Mouse (Mus musculus) lung, embryonic 16.5 days (tissue): ENCODE data around the gene Gaa. TPM values are rescaled to one million over a fixed set of nuclear protein-coding genes. Genes with fewer than 3 reads are reported as not detected.
A peak's percentile ranks its signal among the peaks of the same experiment; 100 is the strongest.
"Not testable (repeated sequence)": the region's sequence is repeated elsewhere in the genome, so short reads cannot be mapped to it uniquely, and the experiment has no call there.

Experiments
- ATAC-seq: fragments of 200-750 bp; cut with Nextera tagmentation; 2 replicates; pipeline ENCODE4 v1.8.0; 2017; ENCODE audit warnings: low read depth, mild to moderate bottlenecking, moderate library complexity
- H3K27ac ChIP-seq: fragments of 300-500 bp; sonication (generic); 2 replicates; pipeline ENCODE4 v1.5.1; 2014; ENCODE audit warnings: mild to moderate bottlenecking, control low read depth, low read length
- H3K27me3 ChIP-seq: fragments of 300-500 bp; sonication (generic); 2 replicates; pipeline ENCODE4 v1.6.1; 2014; ENCODE audit warnings: low read depth, low read length, mixed read lengths; ENCODE audit not compliant: control insufficient read depth, insufficient read depth
- H3K36me3 ChIP-seq: fragments of 300-500 bp; sonication (generic); 2 replicates; pipeline ENCODE4 v1.6.1; 2014; ENCODE audit warnings: low read length; ENCODE audit not compliant: control insufficient read depth, insufficient read depth
- H3K4me1 ChIP-seq: fragments of 300-500 bp; sonication (generic); replicated peaks from 2 replicates; pipeline ENCODE4 v1.6.1; 2014; ENCODE audit warnings: low read length, mixed read lengths; ENCODE audit not compliant: control insufficient read depth, insufficient read depth
- H3K4me2 ChIP-seq: fragments of 300-500 bp; sonication (generic); 2 replicates; pipeline ENCODE4 v1.6.1; 2014; ENCODE audit warnings: low read depth, low read length, control low read depth
- H3K4me3 ChIP-seq: fragments of 300-500 bp; sonication (generic); 2 replicates; pipeline ENCODE4 v1.5.1; 2014; ENCODE audit warnings: mild to moderate bottlenecking, low read length, control low read depth
- H3K9ac ChIP-seq: fragments of 300-500 bp; sonication (generic); 2 replicates; pipeline ENCODE4 v1.6.1; 2014; ENCODE audit warnings: low read length, control low read depth
- H3K9me3 ChIP-seq: fragments of 300-500 bp; sonication (generic); 2 replicates; pipeline ENCODE4 v1.6.1; 2016; ENCODE audit warnings: low read length; ENCODE audit not compliant: control insufficient read depth
- WGBS: fragments of 180-500 bp; shearing (Covaris S2); extraction: QIAGEN DNeasy Blood & Tissue Kit; methylation state at CpG from one replicate; pipeline ENCODE4 v1.1.7; 2014; 5-methylcytosine and 5-hydroxymethylcytosine counted together
- polyA plus RNA-seq: library from polyadenylated mRNA; unstranded; fragments of >200 nt; fragmentation: Nextera tagmentation; extraction: Ambion mirVana; gene quantifications from 2 replicates; pipeline ENCODE4 v1.2.1, GENCODE M21; 2015

The Gaa gene
- polyA plus RNA-seq, 1 experiment from 2014 or later, result 77.7 TPM

GRCm38 (mm10) chr11:119249011-119249410 is 18.7 kb upstream of the Gaa start:
- H3K9me3 ChIP-seq, result no peaks in the 10 kb centered on the region
- WGBS, result 23% methylated on average over 6 of the region's 6 CpGs
- no peaks in the 10 kb centered on the region for H3K36me3 ChIP-seq
- H3K27me3 ChIP-seq, result no peaks in the 10 kb centered on the region
- ATAC-seq, result peak; percentile 82
- H3K4me3 ChIP-seq, result no peak overlapping the region
- no peak overlapping the region for H3K27ac ChIP-seq
- H3K4me1 ChIP-seq, result no peaks in the 10 kb centered on the region; the same call in 1 of the 2 replicates
- no peak overlapping the region for H3K9ac ChIP-seq
- no peak overlapping the region for H3K4me2 ChIP-seq

DNA sequence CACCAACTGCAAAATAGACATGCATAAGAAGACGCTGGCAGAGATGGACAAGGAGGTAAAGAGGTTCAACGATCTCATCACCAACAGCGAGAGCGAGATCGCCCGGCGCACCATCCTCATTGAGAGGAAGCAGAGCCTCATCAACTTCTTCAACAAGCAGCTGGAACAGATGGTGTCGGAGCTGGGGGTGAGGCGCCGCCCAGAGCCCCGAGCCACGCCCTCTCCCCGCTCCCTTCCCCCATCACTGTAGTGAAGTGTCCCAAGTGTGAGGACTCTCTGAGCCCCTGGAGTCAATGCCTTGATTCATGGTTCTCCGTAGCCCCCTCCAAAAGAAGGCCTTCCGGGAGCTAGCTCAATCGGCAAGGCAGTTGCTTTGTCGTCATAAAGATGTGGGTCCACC is 16.7 kb upstream of the Gaa start:
- WGBS, result 39% methylated on average over 17 of the region's 17 CpGs
- Histone ChIP-seq H3K4me3 (no peak overlapping the region), H3K4me1 (no peaks in the 10 kb centered on the region; the same call in 1 of the 2 replicates), H3K9me3 (no peaks in the 10 kb centered on the region), H3K27me3 (no peaks in the 10 kb centered on the region), H3K36me3 (no peaks in the 10 kb centered on the region), H3K9ac (no peak overlapping the region), H3K4me2 (no peak overlapping the region), H3K27ac (no peak overlapping the region)
- ATAC-seq, result no peak

GRCm38 (mm10) chr11:119252854-119253541 is 14.7 kb upstream of the Gaa start:
- Histone ChIP-seq H3K4me3 (no peak overlapping the region), H3K4me1 (no peaks in the 10 kb centered on the region; the same call in 1 of the 2 replicates), H3K9me3 (no peaks in the 10 kb centered on the region), H3K9ac (no peak overlapping the region; the same call in 1 of the 2 replicates), H3K27ac (no peak overlapping the region), H3K27me3 (no peaks in the 10 kb centered on the region), H3K36me3 (no peaks in the 10 kb centered on the region), H3K4me2 (peak overlapping the region; percentile 44)
- 4% methylated on average over 21 of the region's 22 CpGs for WGBS
- peak; percentile 65 for ATAC-seq

GRCm38 (mm10) chr11:119256557-119256956 is 11.1 kb upstream of the Gaa start:
- H3K9ac ChIP-seq, H3K4me3 ChIP-seq, H3K9me3 ChIP-seq, H3K27me3 ChIP-seq, ATAC-seq, H3K4me1 ChIP-seq, H3K36me3 ChIP-seq, H3K27ac ChIP-seq, H3K4me2 ChIP-seq: not testable (repeated sequence)
- WGBS, result 52% methylated on average over 5 of the region's 5 CpGs

- Histone ChIP-seq H3K27ac (no peak overlapping the region), H3K4me1 (no peaks in the 10 kb centered on the region; the same call in 1 of the 2 replicates)
- WGBS, result 35% methylated on average over 9 of the region's 9 CpGs
Measured at GRCm38 (mm10) chr11:119258216-119258571, 9.5 kb upstream of the Gaa start.

DNA sequence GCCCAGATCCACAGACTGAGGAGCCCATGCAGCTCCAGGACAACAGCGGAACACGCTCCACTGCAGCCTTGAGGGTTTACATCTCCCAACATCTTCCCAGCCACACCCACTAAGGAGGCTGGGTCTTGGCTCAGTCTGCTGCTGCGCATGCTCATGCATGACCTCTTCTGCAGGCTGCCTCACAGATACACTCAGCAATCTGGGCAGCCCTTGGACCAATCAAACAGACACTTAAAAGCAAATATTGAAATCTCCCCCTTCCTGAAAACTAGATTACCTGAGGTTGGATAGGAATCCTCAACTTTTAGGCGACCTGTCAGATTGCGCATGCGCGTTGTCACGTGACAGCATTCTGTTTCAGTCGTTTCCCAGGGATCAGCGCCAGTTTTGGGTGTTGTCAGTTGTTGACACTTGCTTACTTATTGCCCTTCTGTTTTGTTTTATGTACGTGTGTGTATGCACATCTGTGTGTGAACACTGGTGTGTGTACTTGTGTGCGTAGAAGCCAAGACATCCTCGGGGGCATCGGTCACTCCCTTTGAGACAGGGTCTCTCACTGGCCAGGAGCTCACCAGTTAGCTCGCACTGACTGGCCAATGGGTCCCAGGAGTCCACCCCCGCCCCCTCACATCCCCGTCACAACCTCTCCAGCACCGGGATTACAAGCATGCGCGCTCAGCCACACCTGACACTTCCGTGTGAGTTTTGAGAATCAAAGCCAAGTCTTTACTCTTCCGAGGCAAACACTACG is 8.9 kb upstream of the Gaa start:
- no peaks in the 10 kb centered on the region for H3K36me3 ChIP-seq
- no peaks in the 10 kb centered on the region for H3K9me3 ChIP-seq
- peak overlapping the region; percentile 52 for H3K4me2 ChIP-seq
- no peak overlapping the region for H3K27ac ChIP-seq
- no peaks in the 10 kb centered on the region; the same call in 1 of the 2 replicates for H3K4me1 ChIP-seq
- H3K27me3 ChIP-seq, result no peaks in the 10 kb centered on the region
- H3K9ac ChIP-seq, result peak overlapping the region; percentile 52
- WGBS, result 50% methylated on average over 23 of the region's 23 CpGs
- peak; percentile 79 for ATAC-seq
- peak overlapping the region; percentile 35 for H3K4me3 ChIP-seq

More at GRCm38 (mm10) chr11:119258216-119258571, 9.5 kb upstream of the Gaa start:
- no peak for ATAC-seq
- no peaks in the 10 kb centered on the region for H3K27me3 ChIP-seq
- no peaks in the 10 kb centered on the region for H3K36me3 ChIP-seq
- H3K4me2 ChIP-seq, result peak overlapping the region; percentile 52
- H3K9me3 ChIP-seq, result no peaks in the 10 kb centered on the region
- peak overlapping the region; percentile 52 for H3K9ac ChIP-seq
- H3K4me3 ChIP-seq, result peak overlapping the region; percentile 35

GRCm38 (mm10) chr11:119259977-119260376 is 7.7 kb upstream of the Gaa start:
- no peak for ATAC-seq
- H3K9ac ChIP-seq, result no peak overlapping the region
- WGBS, result 85% methylated on average over 8 of the region's 8 CpGs

GRCm38 (mm10) chr11:119264413-119264812 is 3.3 kb upstream of the Gaa start:
- Histone ChIP-seq H3K4me3 (no peak overlapping the region), H3K9me3 (no peaks in the 10 kb centered on the region), H3K4me2 (no peak overlapping the region), H3K9ac (no peak overlapping the region), H3K36me3 (no peaks in the 10 kb centered on the region), H3K27ac (no peak overlapping the region), H3K27me3 (no peaks in the 10 kb centered on the region), H3K4me1 (peaks cover 14% of the 10 kb centered on the region)
- 87% methylated on average over 13 of the region's 13 CpGs for WGBS
- ATAC-seq, result no peak

More at GRCm38 (mm10) chr11:119259977-119260376, 7.7 kb upstream of the Gaa start:
- no peak overlapping the region for H3K27ac ChIP-seq
- no peaks in the 10 kb centered on the region for H3K36me3 ChIP-seq
- H3K4me3 ChIP-seq, result no peak overlapping the region
- H3K27me3 ChIP-seq, result no peaks in the 10 kb centered on the region
- H3K4me1 ChIP-seq, result no peaks in the 10 kb centered on the region; the same call in 1 of the 2 replicates
- H3K9me3 ChIP-seq, result no peaks in the 10 kb centered on the region
- H3K4me2 ChIP-seq, result no peak overlapping the region

DNA sequence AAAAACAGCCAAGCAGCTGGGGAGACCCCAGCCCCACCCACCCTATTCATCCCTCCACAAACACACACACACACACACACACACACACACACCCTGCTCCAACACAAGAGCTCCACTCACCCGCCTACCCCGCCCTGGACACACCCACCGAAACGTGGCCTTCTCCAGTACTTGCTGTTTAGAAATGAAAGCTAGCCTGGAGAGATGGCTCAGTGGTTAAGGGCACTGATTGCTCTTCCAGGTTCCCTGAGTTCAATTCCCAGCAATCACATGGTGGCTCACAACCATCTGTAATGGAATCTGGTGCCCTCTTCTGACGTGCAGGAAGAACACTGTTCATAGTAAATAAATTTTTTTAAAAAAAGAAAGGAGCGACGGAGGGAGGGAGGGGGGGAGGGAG is 1.9 kb upstream of the Gaa start:
- no peak for ATAC-seq
- no peaks in the 10 kb centered on the region for H3K36me3 ChIP-seq
- no peak overlapping the region for H3K9ac ChIP-seq
- H3K4me2 ChIP-seq, result no peak overlapping the region
- WGBS, result 70% methylated on average over 7 of the region's 7 CpGs
- H3K4me3 ChIP-seq, result no peak overlapping the region
- H3K4me1 ChIP-seq, result peaks cover 14% of the 10 kb centered on the region
- H3K9me3 ChIP-seq, result no peaks in the 10 kb centered on the region
- H3K27ac ChIP-seq, result no peak overlapping the region
- no peaks in the 10 kb centered on the region for H3K27me3 ChIP-seq
